Mouse (Mus musculus): ENCODE results near the gene Ndufs6. TPM values are rescaled to one million over a fixed set of nuclear protein-coding genes. Genes with fewer than 3 reads are reported as not detected.

Ndufs6 gene
- polyA plus RNA-seq, 1 experiment from 2014 or later = 383 TPM

DNA sequence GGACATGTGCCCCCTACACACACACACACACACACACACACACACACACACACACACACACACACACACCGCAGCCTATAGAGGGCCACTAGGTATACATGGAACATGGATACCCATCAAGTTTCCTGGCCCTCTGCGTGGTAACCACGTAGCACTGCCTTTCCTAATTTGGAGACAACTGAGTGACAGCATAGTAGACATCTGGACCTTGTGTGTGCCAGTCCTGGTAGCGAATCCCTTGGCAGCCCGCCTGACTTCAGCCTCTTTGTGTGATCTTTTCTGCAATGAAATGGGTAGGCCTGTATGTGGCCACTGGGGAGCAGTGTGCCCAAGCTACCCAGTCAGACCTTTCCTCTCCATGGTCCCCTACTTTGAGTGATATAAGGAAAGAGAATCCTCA is 29.0 kb downstream of the Ndufs6 start:
- peaks cover 12% of the 10 kb centered on the region for H3K27me3 ChIP-seq (ENCODE audit: poor library complexity, severe bottlenecking)
- H3K36me3 ChIP-seq (replicated peaks) = no peaks in the 10 kb centered on the region
- no peaks in the 10 kb centered on the region for H3K9me3 ChIP-seq
- no peak overlapping the region for H3K4me3 ChIP-seq
- 87% methylated on average over 5 of the region's 5 CpGs for WGBS
- H3K27ac ChIP-seq = no peak overlapping the region
- no peak for DNase-seq (ENCODE audit: extremely low spot score, low spot score)
- no peaks in the 10 kb centered on the region for H3K4me1 ChIP-seq

DNA sequence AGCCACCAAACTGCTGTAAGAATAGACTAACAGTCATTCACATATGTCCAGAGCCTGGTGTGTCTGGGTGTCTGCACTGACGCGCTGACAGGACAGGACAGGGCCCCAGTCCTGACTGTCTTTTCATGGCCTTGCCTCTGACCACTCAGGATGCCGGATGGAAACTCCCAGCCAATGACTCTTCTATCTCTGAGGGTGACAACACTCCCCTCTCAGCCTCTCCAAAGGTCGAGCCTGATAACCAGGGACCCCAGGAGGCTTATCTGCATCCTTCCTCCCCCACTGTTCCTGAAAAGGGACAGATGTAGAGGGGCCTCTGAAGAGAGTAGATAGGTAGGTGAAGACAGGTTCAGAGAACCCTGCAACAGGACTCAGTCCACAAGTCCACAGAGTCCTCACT is 29.6 kb downstream of the Ndufs6 start:
- Histone ChIP-seq H3K4me1 (no peaks in the 10 kb centered on the region), H3K36me3 (replicated peaks) (no peaks in the 10 kb centered on the region), H3K9me3 (no peaks in the 10 kb centered on the region), H3K27me3 (ENCODE audit: poor library complexity, severe bottlenecking) (peaks cover 6% of the 10 kb centered on the region), H3K27ac (no peak overlapping the region), H3K4me3 (no peak overlapping the region)
- 63% methylated on average over 4 of the region's 4 CpGs for WGBS
- DNase-seq (ENCODE audit: extremely low spot score, low spot score) = no peak

DNA sequence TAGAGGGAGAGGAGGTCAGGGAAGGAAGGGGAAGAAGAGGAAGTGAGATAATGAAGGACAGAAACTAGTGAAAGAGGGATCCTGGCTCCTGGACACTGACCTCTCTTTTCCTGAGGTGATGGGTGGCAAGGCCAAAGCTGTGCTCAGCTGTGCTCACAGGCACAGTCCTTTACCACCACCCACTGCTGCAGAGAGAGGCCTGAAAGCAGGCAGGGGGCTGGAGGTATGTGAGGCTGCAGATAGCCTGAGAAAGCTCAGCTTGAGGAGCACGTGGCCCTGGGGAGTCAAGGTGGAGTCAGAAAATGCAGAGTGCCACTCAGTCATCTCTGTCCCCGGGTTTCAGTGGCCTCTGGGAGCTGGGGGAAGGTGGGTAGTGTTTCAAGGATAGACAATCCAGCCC is 37.2 kb downstream of the Ndufs6 start:
- no peak for DNase-seq (ENCODE audit: extremely low spot score, low spot score)
- Histone ChIP-seq H3K36me3 (replicated peaks) (no peaks in the 10 kb centered on the region), H3K27ac (no peak overlapping the region), H3K4me1 (0 out of 2 replicates have a peak, but pooled peaks cover 3% of the 10 kb centered on the region), H3K27me3 (ENCODE audit: poor library complexity, severe bottlenecking) (peaks cover 6% of the 10 kb centered on the region; the same call in 1 of the 2 replicates), H3K9me3 (no peaks in the 10 kb centered on the region), H3K4me3 (no peak overlapping the region)
- 41% methylated on average over 2 of the region's 2 CpGs for WGBS

DNA sequence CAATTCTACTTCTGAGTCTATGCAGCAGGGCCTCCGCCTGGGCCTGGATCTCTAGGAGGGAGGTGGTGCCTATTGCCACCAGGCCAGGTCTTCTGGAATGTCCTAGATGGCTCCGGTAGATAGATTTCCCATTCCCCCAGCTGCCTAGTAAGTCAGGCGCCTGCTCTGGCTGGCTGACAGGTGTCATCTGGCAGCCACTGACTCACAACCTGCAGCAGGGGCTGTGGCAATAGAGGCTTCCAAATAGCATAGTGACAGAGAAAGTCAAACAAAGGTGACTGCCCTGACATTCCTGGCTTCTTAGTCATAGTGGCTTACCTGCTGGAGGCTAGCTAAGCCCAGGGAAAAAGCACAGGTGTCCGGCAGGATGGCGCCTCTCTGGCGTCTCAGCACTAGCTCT is 38.1 kb downstream of the Ndufs6 start:
- H3K9me3 ChIP-seq = no peaks in the 10 kb centered on the region
- peaks cover 6% of the 10 kb centered on the region; the same call in 1 of the 2 replicates for H3K27me3 ChIP-seq (ENCODE audit: poor library complexity, severe bottlenecking)
- DNase-seq (ENCODE audit: extremely low spot score, low spot score) = no peak
- H3K4me1 ChIP-seq = 0 out of 2 replicates have a peak, but pooled peaks cover 3% of the 10 kb centered on the region
- no peaks in the 10 kb centered on the region for H3K36me3 ChIP-seq (replicated peaks)
- 85% methylated on average over 6 of the region's 6 CpGs for WGBS
- no peak overlapping the region for H3K27ac ChIP-seq
- H3K4me3 ChIP-seq = no peak overlapping the region

DNA sequence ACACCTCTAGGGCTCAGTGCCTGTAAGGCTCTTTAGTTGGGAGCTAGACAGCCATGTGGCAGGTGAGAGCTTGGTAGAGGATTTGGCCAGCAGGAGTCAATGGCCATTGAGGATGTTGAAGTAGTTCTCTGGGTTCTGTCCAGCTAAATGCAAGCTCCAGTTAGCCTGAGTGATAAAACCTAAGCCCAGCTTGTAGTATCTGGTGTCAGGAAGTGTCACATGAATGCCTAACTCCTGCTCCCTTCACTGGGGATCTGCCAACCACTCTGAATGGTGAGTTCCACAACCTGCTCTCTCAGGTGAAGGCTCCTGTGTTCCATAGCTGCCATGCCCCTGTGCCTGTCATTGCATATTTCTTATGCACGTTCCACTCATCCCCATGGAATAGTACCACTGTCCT is 44.8 kb downstream of the Ndufs6 start:
- H3K4me3 ChIP-seq = no peak overlapping the region
- no peak for DNase-seq (ENCODE audit: extremely low spot score, low spot score)
- H3K4me1 ChIP-seq = no peaks in the 10 kb centered on the region; the same call in 1 of the 2 replicates
- H3K27ac ChIP-seq = no peak overlapping the region
- H3K27me3 ChIP-seq (ENCODE audit: poor library complexity, severe bottlenecking) = no peaks in the 10 kb centered on the region
- no peaks in the 10 kb centered on the region for H3K9me3 ChIP-seq
- 88% methylated on average over 1 of the region's 1 CpGs for WGBS
- H3K36me3 ChIP-seq (replicated peaks) = no peaks in the 10 kb centered on the region

DNA sequence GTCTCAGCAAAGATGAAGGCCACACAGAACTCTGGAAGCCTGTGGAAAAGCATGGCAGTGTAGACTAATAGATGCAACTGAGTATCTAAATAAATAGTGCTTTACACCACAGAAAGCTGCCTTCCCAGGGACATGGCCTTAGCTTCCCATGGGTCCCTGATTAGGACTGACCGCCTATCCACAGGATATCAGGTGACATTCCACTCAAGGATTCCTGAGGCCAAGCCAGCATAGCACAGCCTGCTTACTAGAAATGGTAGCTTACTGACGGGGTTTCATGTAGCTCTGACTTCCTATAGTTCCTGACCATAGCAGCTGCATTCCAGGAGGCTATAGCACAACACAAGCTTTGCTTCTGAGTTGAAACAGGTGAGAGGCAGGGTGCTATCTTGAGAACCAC is 45.9 kb downstream of the Ndufs6 start:
- WGBS = 72% methylated on average over 2 of the region's 2 CpGs
- H3K4me3 ChIP-seq = no peak overlapping the region
- no peak for DNase-seq (ENCODE audit: extremely low spot score, low spot score)
- no peaks in the 10 kb centered on the region for H3K9me3 ChIP-seq
- no peak overlapping the region for H3K27ac ChIP-seq
- no peaks in the 10 kb centered on the region for H3K36me3 ChIP-seq (replicated peaks)
- 0 out of 2 replicates have a peak, but pooled peaks cover under 1% of the 10 kb centered on the region for H3K27me3 ChIP-seq (ENCODE audit: poor library complexity, severe bottlenecking)
- H3K4me1 ChIP-seq = no peaks in the 10 kb centered on the region; the same call in 1 of the 2 replicates

DNA sequence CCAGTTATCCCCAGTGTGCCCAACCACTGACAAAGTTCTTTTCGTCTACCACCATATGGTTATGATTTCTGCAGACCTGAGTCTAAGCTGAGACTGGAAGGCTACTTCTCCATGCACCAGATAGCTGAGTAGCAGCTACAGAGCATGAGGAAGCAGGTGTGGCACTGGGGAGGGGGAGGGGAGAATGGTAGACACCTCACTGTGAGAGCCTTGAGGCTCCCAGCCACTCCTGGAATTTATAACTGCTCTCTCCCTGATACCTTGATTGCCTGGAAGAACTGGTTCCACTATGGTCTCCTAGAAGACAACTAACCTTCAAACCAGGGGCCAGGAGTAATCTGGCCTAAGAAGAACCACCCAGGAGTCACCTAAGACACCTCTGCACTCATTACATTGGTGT is 49.1 kb downstream of the Ndufs6 start:
- no peak overlapping the region for H3K27ac ChIP-seq
- H3K4me3 ChIP-seq = no peak overlapping the region
- WGBS = 69% methylated on average over 1 of the region's 1 CpGs
- H3K27me3 ChIP-seq (ENCODE audit: poor library complexity, severe bottlenecking) = peaks cover 33% of the 10 kb centered on the region
- H3K36me3 ChIP-seq (replicated peaks) = no peaks in the 10 kb centered on the region
- DNase-seq (ENCODE audit: extremely low spot score, low spot score) = no peak
- no peaks in the 10 kb centered on the region for H3K9me3 ChIP-seq
- peaks cover 4% of the 10 kb centered on the region; the same call in 1 of the 2 replicates for H3K4me1 ChIP-seq

DNA sequence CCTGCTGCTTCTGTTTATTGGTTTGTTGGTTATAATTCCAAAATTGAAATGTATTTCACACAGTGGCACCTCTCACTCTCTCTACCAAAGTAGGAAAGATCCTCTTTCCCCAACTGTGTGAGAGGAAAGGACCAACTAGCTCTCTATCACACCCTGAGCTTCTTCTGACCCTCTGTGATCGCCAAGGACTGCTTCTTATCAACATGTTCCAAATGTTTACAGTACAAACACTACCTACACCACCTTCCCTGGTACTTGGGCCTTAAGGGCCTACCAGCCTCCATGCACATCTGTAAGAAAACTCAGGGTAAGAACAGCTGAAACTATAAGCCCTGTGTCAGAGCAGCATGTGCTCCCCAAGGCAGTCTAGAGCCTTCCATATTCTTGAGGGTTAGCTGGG is 50.5 kb downstream of the Ndufs6 start:
- Histone ChIP-seq H3K27ac (no peak overlapping the region), H3K27me3 (ENCODE audit: poor library complexity, severe bottlenecking) (peaks cover 47% of the 10 kb centered on the region), H3K4me3 (no peak overlapping the region), H3K36me3 (replicated peaks) (no peaks in the 10 kb centered on the region), H3K9me3 (no peaks in the 10 kb centered on the region), H3K4me1 (peaks cover 11% of the 10 kb centered on the region)
- 72% methylated on average over 1 of the region's 1 CpGs for WGBS
- DNase-seq (ENCODE audit: extremely low spot score, low spot score) = no peak

DNA sequence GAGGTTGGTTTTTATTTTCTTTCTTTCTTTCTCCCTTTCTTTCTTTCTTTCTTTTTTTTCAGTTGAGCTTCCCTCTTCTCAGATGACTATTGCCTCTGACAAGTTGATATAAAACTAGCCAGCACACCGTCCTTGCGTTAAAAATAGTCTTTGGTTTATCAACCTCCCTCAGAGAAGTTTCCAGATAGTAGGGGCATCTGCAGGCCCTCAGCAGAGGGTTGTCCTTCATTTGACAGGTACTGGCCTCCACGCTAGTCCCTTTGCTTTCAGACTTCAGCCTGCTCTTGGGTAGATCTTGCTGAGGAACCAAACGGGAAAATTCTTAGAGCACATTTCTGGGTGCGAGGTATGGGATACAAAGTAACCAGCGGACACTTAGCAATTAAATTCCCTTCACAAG is 51.0 kb downstream of the Ndufs6 start:
- Histone ChIP-seq H3K4me1 (peaks cover 15% of the 10 kb centered on the region), H3K4me3 (no peak overlapping the region), H3K27me3 (ENCODE audit: poor library complexity, severe bottlenecking) (peaks cover 51% of the 10 kb centered on the region), H3K27ac (no peak overlapping the region), H3K9me3 (no peaks in the 10 kb centered on the region), H3K36me3 (replicated peaks) (no peaks in the 10 kb centered on the region)
- DNase-seq (ENCODE audit: extremely low spot score, low spot score) = no peak
- WGBS = 89% methylated on average over 6 of the region's 6 CpGs

DNA sequence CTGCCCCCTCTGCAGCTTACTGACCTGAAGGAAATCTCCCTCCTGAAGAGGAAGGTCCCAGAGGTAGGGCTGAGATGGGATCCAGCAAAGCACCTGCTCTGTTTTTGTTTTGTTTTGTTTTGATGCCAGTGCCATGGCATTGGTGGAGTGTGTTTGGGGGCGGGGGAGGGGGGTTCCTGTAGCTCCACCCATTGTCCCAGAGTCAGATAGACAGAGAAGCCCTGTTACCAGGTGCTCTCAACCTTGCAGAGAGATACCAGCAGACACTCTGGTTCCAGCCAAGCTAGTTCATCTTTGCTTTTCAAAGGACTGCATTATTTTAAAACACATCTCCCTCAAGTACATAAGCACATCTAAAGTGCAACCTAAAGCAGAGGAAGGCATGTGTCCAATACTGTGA is 54.8 kb downstream of the Ndufs6 start:
- no peak for DNase-seq (ENCODE audit: extremely low spot score, low spot score)
- no peak overlapping the region for H3K4me3 ChIP-seq
- WGBS = 28% methylated on average over 1 of the region's 1 CpGs
- H3K27ac ChIP-seq = no peak overlapping the region
- peaks cover 89% of the 10 kb centered on the region for H3K27me3 ChIP-seq (ENCODE audit: poor library complexity, severe bottlenecking)
- H3K4me1 ChIP-seq = peaks cover 43% of the 10 kb centered on the region
- no peaks in the 10 kb centered on the region for H3K36me3 ChIP-seq (replicated peaks)
- no peaks in the 10 kb centered on the region for H3K9me3 ChIP-seq

DNA sequence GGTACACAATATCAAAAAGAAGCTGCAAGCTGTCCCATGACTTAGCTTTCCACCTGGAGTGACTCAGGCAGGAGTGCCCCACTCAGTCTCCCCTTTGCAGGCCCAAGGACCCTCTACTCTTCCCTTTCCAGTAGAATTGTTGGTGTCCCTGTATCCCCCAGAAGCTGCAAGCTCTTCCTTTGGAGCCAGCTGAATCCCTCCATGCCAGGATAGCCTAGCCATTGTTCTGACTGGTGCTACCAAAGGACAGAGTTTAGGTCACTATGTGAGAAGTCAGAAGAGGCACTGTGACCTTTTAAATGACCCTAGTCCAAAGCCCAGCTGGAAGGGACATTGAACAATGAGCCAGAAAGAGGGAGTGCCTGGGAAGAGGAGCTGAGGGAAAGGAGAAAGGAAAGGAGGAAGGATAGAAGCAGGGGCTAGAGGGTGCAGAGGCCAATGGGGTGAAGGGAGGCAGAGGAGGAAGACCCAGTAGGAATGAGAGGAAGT is 55.5 kb downstream of the Ndufs6 start:
- peaks cover 96% of the 10 kb centered on the region for H3K27me3 ChIP-seq (ENCODE audit: poor library complexity, severe bottlenecking)
- DNase-seq (ENCODE audit: extremely low spot score, low spot score) = no peak
- no peaks in the 10 kb centered on the region for H3K9me3 ChIP-seq
- no peak overlapping the region for H3K4me3 ChIP-seq
- peaks cover 47% of the 10 kb centered on the region for H3K4me1 ChIP-seq
- H3K36me3 ChIP-seq (replicated peaks) = no peaks in the 10 kb centered on the region
- no peak overlapping the region for H3K27ac ChIP-seq

DNA sequence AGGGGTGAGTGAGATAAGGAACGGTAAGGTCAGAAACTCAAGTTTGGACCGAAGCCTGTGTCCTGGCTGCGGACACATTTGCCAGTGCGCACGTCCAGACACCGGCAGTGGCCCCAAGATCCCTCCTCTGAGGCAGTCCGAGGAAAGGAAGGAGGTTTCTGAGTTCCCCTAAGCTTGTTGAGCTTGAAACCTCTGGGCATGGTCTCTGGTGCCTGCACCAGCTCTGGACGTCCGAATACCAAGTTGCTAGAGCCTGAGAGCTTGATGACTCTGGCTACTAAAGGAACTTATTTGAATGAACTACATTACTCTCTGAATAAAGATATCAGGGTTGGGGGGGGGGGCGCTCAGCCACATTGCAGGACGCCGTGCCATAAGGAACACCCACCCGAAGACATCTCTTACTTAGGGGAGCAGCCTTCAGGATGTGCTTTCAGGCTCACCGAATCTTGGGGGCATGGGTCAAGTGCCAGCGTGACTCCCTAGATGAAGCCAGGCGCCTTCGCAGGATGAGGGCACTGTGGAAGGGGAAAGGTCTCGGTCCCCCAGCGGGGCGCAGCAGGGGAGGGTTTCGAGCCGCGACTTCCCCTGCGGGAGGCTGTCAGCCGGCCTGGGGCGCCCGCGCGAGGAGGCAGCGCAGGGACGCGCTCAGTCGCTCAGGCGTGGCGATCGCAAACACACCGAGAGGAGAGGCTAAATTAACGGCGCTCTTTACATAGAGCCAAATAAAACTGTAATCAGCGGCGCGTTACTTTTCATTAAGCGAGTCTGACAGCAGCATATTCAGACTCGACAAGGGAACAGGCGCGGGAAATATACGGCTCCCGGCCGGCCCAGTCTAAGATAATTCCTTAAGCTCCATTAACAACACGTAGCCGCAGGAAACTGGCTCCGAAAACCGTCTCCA is 56.8 kb downstream of the Ndufs6 start:
- H3K36me3 ChIP-seq (replicated peaks) = no peaks in the 10 kb centered on the region
- H3K27ac ChIP-seq = no peak overlapping the region
- no peak for DNase-seq (ENCODE audit: extremely low spot score, low spot score)
- H3K4me3 ChIP-seq = peak overlapping the region; percentile 41
- under 1% methylated on average over 53 of the region's 53 CpGs for WGBS
- peaks cover 47% of the 10 kb centered on the region for H3K4me1 ChIP-seq
- H3K27me3 ChIP-seq (ENCODE audit: poor library complexity, severe bottlenecking) = peaks cover 100% of the 10 kb centered on the region
- no peaks in the 10 kb centered on the region for H3K9me3 ChIP-seq

DNA sequence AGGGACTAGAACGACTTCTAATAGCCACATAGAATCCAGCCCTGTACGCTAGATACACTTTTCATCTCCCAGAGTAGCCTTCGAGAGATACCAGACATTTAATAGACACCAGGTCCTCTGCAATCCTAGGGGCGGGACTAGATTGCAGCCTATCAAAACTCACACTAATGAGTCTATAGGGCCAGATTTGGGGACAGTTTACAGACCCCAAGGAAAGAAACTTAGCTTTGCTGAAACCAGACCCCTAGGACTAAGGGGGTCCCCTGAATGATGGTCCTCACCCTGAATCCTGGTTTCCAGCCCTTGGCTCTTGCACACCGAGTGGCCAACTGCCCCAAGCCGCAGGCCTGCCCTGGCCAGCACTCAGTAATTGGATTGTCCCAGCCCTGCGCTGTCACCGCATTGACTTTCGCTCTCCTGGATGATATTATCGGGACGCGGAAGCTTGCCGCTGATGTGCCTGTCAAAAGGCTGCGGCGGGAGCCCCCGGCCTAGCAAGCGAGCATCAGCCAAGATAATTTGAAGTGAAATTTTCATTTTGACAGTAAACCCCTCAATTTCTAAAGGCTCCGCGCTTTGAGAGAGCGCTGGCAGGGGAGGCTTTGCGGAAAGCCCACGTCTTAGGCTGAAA is 57.8 kb downstream of the Ndufs6 start:
- H3K27ac ChIP-seq = no peak overlapping the region

More for the DNA sequence above, 57.8 kb downstream of the Ndufs6 start:
- Histone ChIP-seq H3K4me1 (peaks cover 49% of the 10 kb centered on the region), H3K27me3 (ENCODE audit: poor library complexity, severe bottlenecking) (peaks cover 100% of the 10 kb centered on the region), H3K36me3 (replicated peaks) (no peaks in the 10 kb centered on the region), H3K4me3 (no peak overlapping the region), H3K9me3 (no peaks in the 10 kb centered on the region)
- 3% methylated on average over 22 of the region's 22 CpGs for WGBS
- DNase-seq (ENCODE audit: extremely low spot score, low spot score) = no peak

Data from forebrain, embryonic 10.5 days (tissue).